Mouse (Mus musculus) brown adipose tissue, adult 24 weeks (tissue): Measurements from ENCODE around the gene Wwox. TPM values are rescaled to one million over a fixed set of nuclear protein-coding genes. Genes with fewer than 3 reads are reported as not detected.

Experiments
- H3K27ac ChIP-seq: fragments of 200-500 bp; replicated peaks from 2 replicates; pipeline ENCODE4 v1.5.1; 2012; ENCODE audit warnings: low read depth, mild to moderate bottlenecking, low read length
- H3K4me1 ChIP-seq: fragments of 200-500 bp; 2 replicates; pipeline ENCODE4 v1.6.1; 2012; ENCODE audit warnings: low read length, mixed read lengths; ENCODE audit not compliant: control insufficient read depth, insufficient read depth, insufficient read length
- H3K4me3 ChIP-seq: fragments of 200-500 bp; 2 replicates; pipeline ENCODE4 v1.5.1; 2012; ENCODE audit warnings: low read depth, mild to moderate bottlenecking, low read length, moderate library complexity; ENCODE audit not compliant: insufficient read depth
- polyA plus RNA-seq: library from polyadenylated mRNA; stranded (reverse); fragments of >200 nt; gene quantifications from 2 replicates; pipeline ENCODE4 v1.2.4, GENCODE M21; 2012; ENCODE audit not compliant: missing spikeins, insufficient read depth, insufficient read length

The Wwox gene
- polyA plus RNA-seq, 1 experiment, result 11.8 TPM

- Histone ChIP-seq H3K27ac (no peak overlapping the region), H3K4me3 (no peak overlapping the region), H3K4me1 (peaks cover 5% of the 10 kb centered on the region; the same call in 1 of the 2 replicates)
Observed at GRCm38 (mm10) chr8:114501906-114502305, 62.5 kb downstream of the Wwox start.

- Histone ChIP-seq H3K4me1 (peaks cover 5% of the 10 kb centered on the region; the same call in 1 of the 2 replicates), H3K4me3 (no peak overlapping the region), H3K27ac (no peak overlapping the region)
Observed at GRCm38 (mm10) chr8:114503196-114503595, 63.7 kb downstream of the Wwox start.

- no peak overlapping the region for H3K27ac ChIP-seq
- H3K4me1 ChIP-seq, result peaks cover 5% of the 10 kb centered on the region; the same call in 1 of the 2 replicates
- no peak overlapping the region for H3K4me3 ChIP-seq
Observed at GRCm38 (mm10) chr8:114504889-114505288, 65.4 kb downstream of the Wwox start.

GRCm38 (mm10) chr8:114505351-114506347 lies 66.2 kb downstream of the Wwox start:
- H3K4me1 ChIP-seq, result peaks cover 5% of the 10 kb centered on the region; the same call in 1 of the 2 replicates
- no peak overlapping the region for H3K4me3 ChIP-seq
- no peak overlapping the region for H3K27ac ChIP-seq

GRCm38 (mm10) chr8:114507404-114507803 lies 67.9 kb downstream of the Wwox start:
- H3K4me1 ChIP-seq, result peaks cover 5% of the 10 kb centered on the region; the same call in 1 of the 2 replicates
- H3K27ac ChIP-seq, result no peak overlapping the region
- no peak overlapping the region for H3K4me3 ChIP-seq

- Histone ChIP-seq H3K4me1 (peaks cover 5% of the 10 kb centered on the region; the same call in 1 of the 2 replicates), H3K27ac (no peak overlapping the region), H3K4me3 (no peak overlapping the region)
Observed at GRCm38 (mm10) chr8:114510226-114510625, 70.8 kb downstream of the Wwox start.

GRCm38 (mm10) chr8:114512075-114512935 lies 72.8 kb downstream of the Wwox start:
- Histone ChIP-seq H3K4me1 (no peaks in the 10 kb centered on the region), H3K27ac (no peak overlapping the region), H3K4me3 (no peak overlapping the region)

- Histone ChIP-seq H3K4me1 (no peaks in the 10 kb centered on the region), H3K4me3 (no peak overlapping the region), H3K27ac (no peak overlapping the region)
Observed at GRCm38 (mm10) chr8:114514692-114515091, 75.2 kb downstream of the Wwox start.

- no peaks in the 10 kb centered on the region for H3K4me1 ChIP-seq
- H3K4me3 ChIP-seq, result no peak overlapping the region
- no peak overlapping the region for H3K27ac ChIP-seq
Observed at GRCm38 (mm10) chr8:114523061-114523460, 83.6 kb downstream of the Wwox start.

- no peak overlapping the region for H3K27ac ChIP-seq
- H3K4me1 ChIP-seq, result no peaks in the 10 kb centered on the region
- no peak overlapping the region for H3K4me3 ChIP-seq
Observed at GRCm38 (mm10) chr8:114526626-114527267, 87.3 kb downstream of the Wwox start.

GRCm38 (mm10) chr8:114527648-114528221 lies 88.3 kb downstream of the Wwox start:
- H3K4me1 ChIP-seq, result no peaks in the 10 kb centered on the region

GRCm38 (mm10) chr8:114529581-114529980 lies 90.1 kb downstream of the Wwox start:
- H3K4me1 ChIP-seq, result no peaks in the 10 kb centered on the region
- no peak overlapping the region for H3K27ac ChIP-seq
- no peak overlapping the region for H3K4me3 ChIP-seq

More at GRCm38 (mm10) chr8:114527648-114528221, 88.3 kb downstream of the Wwox start:
- H3K4me3 ChIP-seq, result no peak overlapping the region
- no peak overlapping the region for H3K27ac ChIP-seq

- H3K4me3 ChIP-seq, result no peak overlapping the region
- H3K27ac ChIP-seq, result no peak overlapping the region
- H3K4me1 ChIP-seq, result no peaks in the 10 kb centered on the region
Observed at GRCm38 (mm10) chr8:114536201-114536600, 96.7 kb downstream of the Wwox start.

GRCm38 (mm10) chr8:114541132-114541531 lies 101.7 kb downstream of the Wwox start:
- Histone ChIP-seq H3K4me1 (no peaks in the 10 kb centered on the region), H3K4me3 (no peak overlapping the region), H3K27ac (no peak overlapping the region)
